Mouse (Mus musculus): ENCODE results near the gene Ulk4.

The Ulk4 gene

DNA sequence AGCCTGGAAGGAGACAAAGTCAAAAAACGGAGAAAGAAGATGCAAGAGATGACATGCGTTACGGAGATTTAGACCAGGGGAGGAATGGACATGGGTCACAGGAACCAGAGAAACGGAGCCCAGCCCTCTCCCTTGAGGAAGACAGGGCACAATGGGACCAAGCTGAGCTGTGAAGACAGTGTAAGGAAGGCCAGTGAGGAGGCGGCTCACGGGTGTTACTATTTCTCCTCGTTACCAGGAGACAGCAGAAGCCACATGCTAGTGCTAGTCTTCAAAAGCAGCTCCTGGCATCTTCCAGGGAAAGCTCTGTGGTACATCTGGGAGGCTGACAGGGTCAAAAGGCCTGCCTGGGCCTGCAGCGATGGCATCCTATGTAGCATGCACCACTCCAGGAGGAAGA lies 89.2 kb downstream of the Ulk4 start:
- DNase-seq (ENCODE audit: low read depth), result no peak

GRCm38 (mm10) chr9:121185796-121186195 lies 91.2 kb downstream of the Ulk4 start:
- no peak for DNase-seq (ENCODE audit: low read depth)

DNA sequence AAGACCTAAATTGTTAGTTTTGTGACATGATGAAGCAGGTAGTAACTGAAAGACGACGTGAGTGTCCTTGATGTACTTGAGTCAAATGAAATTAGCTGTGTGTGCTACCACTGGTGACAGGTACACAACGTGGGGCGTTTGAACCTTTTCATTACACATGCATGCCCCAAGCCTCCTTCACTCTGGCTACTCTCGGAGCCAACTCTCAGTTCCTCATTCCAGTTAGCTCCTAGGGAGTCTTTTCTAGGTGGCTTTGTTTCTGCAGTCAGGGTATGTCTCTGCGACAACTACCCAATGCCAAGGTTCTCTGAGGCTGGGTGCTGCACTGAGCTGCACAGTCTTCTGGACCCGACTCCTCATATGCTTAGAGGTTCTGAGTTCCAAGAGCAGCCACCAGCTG lies 100.6 kb downstream of the Ulk4 start:
- no peak for DNase-seq (ENCODE audit: low read depth)

DNA sequence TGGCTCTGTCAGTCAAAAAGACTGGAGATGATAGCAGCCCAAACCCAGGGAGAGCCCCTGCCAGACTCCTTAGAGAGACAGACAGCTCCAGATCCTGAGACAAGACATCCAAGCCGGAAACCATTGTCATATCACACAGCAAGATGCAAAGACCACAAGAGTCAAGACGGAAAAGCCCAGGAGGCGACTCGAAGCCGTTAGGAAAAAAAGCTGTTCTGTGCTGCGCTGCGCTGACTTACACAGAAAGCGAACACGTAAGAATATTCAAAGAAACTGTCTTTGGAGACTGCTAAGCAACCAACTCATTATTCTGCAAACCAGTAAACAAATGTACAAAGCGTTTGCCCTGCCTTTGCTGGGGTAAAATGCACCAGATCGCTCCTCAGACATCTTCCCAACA lies 101.8 kb downstream of the Ulk4 start:
- no peak for DNase-seq (ENCODE audit: low read depth)

GRCm38 (mm10) chr9:121172123-121172522 lies 104.9 kb downstream of the Ulk4 start:
- DNase-seq (ENCODE audit: low read depth), result no peak

- no peak for DNase-seq (ENCODE audit: low read depth)
Observed at GRCm38 (mm10) chr9:121171609-121172008, 105.4 kb downstream of the Ulk4 start.

GRCm38 (mm10) chr9:121164607-121165006 lies 112.4 kb downstream of the Ulk4 start:
- no peak for DNase-seq (ENCODE audit: low read depth)

GRCm38 (mm10) chr9:121162789-121163188 lies 114.2 kb downstream of the Ulk4 start:
- peak; percentile 61 for DNase-seq (ENCODE audit: low read depth)

GRCm38 (mm10) chr9:121161818-121162565 lies 115.0 kb downstream of the Ulk4 start:
- DNase-seq (ENCODE audit: low read depth), result no peak

- no peak for DNase-seq (ENCODE audit: low read depth)
Observed at GRCm38 (mm10) chr9:121156253-121156831, 120.7 kb downstream of the Ulk4 start.

- DNase-seq (ENCODE audit: low read depth), result no peak
Observed at GRCm38 (mm10) chr9:121153276-121153675, 123.7 kb downstream of the Ulk4 start.

DNA sequence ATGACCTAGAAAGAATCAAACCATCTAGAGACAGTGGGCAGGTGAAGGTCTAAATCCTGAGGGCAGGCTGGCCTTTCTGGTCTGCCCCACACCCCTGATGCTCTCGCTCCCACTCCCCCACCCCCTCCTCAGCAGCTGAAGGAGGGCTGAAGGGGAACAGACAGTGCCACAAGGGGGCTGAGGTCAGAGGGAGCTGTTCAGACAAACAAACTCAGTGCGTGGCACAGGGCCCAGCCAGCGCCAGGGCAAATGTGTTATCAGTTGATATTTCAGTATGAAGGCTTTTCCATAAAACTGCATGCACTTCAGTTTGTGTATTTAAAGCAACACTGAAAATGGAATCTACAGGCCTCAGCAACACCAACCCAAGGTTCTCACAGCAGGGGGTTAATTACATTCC lies 128.4 kb downstream of the Ulk4 start:
- DNase-seq (ENCODE audit: low read depth), result no peak

GRCm38 (mm10) chr9:121143208-121143607 lies 133.8 kb downstream of the Ulk4 start:
- no peak for DNase-seq (ENCODE audit: low read depth)

DNA sequence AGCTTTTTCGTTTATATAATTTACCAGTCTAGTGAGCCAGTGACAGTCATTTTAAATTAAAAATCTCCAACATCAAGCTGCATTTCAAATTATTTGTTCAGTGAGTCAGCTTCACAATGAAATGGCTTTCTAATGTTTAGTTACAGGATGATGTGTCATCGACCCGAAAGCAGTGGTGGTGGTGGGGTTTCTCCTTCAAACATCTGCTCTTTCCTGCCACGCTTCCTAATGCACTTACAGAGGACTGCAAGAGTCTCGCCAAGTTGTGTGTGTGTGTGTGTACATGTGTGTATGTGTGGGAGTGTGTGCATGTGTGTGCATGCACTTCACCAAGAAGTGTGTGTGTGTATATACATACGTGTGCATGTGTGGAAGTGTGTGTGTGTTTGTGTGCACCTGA lies 144.4 kb downstream of the Ulk4 start:
- peak; percentile 39 for DNase-seq (ENCODE audit: low read depth)

GRCm38 (mm10) chr9:121129533-121129932 lies 147.5 kb downstream of the Ulk4 start:
- DNase-seq (ENCODE audit: low read depth), result no peak

DNA sequence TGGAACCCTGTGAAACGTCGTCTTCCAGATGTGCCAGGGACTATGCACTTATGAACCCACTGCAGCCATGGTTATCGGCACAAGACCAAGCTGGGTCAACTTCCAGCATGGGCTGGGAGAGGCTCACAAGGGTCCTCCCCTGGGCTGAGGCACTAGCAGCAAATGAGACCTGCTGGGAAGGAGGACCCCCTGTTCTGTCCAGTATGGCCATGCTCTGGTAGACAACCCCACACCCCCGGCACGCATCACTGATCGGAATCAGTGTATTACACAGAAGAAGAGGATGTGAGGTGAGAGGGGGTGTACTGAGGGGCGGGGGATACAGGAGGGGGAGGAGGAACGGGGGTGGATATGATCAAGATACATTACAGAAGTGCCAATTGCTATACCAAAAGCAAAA lies 148.1 kb downstream of the Ulk4 start:
- DNase-seq (ENCODE audit: low read depth), result no peak

DNA sequence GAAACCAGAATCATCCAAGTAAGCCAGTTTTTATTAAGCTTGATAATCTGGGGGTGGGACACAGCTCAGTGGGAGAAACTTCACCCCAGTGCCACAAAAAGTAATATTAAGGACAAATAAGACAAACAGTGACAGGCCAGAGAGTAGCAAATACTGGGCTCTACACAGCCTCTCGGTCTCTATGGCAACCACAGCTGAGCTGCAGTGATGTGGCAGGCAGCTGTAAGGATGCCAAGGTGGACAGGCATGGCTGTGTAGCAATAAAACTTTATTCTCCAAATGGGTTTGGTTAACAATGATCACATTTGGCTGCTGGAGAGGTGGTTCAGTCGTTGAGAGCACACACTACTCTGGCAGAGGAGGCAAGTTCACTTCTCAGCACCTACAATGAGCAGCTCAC lies 150.0 kb downstream of the Ulk4 start:
- DNase-seq (ENCODE audit: low read depth), result no peak

DNA sequence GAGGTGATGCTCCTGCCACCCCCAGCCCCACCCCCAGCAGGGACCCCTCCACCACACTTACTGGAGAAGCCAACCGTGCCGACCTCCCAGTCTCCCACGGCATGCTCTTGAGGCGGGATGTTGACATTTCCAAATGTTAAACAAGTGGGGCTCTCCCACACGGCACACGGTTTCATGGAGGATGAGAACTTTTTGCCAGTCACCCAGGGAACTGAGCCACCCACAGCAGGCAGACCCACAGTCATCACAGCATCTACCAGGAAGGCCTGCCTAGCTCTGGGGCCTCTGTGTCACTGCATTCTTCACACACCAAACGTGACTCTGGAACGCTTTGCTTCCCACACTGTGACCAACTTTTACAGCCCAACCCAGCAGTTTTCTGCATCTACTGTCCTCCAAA lies 152.3 kb downstream of the Ulk4 start:
- DNase-seq (ENCODE audit: low read depth), result no peak

DNA sequence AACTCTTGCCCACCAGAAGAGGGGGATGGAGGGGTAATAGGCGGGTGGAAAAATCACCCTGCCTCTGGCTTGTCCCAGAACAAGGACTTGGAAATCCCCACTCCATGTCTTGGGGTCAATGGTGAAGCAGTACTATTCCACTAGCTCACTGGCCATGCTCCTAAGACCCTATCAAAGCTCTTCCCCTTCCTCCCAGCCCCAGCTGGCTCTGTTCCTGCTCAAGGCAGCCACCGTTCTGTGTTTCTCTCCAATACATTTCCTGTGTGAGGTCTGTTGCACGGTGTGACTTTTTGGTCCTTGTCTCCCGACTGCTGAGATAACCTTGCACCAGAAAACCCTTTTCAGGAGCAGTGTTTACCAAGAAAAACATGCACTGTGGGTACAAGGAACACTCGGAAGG lies 155.0 kb downstream of the Ulk4 start:
- DNase-seq (ENCODE audit: low read depth), result peak; percentile 26

- DNase-seq (ENCODE audit: low read depth), result no peak
Observed at GRCm38 (mm10) chr9:121117936-121118335, 159.1 kb downstream of the Ulk4 start.

- no peak for DNase-seq (ENCODE audit: low read depth)
Observed at GRCm38 (mm10) chr9:121112131-121112530, 164.9 kb downstream of the Ulk4 start.

GRCm38 (mm10) chr9:121108110-121108509 lies 168.9 kb downstream of the Ulk4 start:
- peak; percentile 61 for DNase-seq (ENCODE audit: low read depth)

DNA sequence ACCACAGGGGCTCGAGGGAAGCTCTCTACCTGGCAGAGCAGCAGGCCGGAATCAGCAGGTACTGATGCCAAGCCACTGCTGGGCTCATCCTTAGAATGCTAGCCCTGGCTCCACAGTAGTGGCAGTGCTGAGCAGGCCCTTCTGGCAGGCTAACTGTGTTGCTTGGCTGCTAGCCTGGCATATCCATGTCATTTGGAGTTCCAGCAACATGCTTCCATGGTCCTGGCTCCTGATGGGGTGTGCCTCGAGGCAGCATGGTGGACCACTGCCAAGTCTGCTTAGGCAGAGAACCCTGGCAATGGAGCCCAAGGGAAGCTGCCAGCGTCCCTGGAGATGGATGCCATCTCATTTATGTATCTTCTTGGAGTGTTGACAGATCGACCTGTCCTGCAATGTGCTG lies 169.4 kb downstream of the Ulk4 start:
- no peak for DNase-seq (ENCODE audit: low read depth)

- no peak for DNase-seq (ENCODE audit: low read depth)
Observed at GRCm38 (mm10) chr9:121107101-121107500, 169.9 kb downstream of the Ulk4 start.

All from 416B (cell line).